Mouse (Mus musculus): ENCODE results near the gene Ggta1.

GRCm38 (mm10) chr2:35445610-35446009 lies 17.4 kb downstream of the Ggta1 start:
- TF ChIP-seq CTCF (IDR thresholded peaks at IDR 0.05; ENCODE audit: low read depth, low read length) (no peak), POLR2A (IDR thresholded peaks at IDR 0.05; ENCODE audit: extremely low read depth, insufficient read depth, low read length) (no peak)
